Mouse (Mus musculus) forebrain, embryonic 10.5 days (tissue): Measurements from ENCODE around the gene Map7d3. TPM values are rescaled to one million over a fixed set of nuclear protein-coding genes. Genes with fewer than 3 reads are reported as not detected.

Source experiments
- DNase-seq: peaks from one replicate; pipeline ENCODE4 v3.0.0-alpha.2; 2017; ENCODE audit warnings: low spot score; ENCODE audit errors: extremely low spot score
- H3K27ac ChIP-seq: fragments of 300-500 bp; sonication (generic); 2 replicates; pipeline ENCODE4 v1.5.1; 2016; ENCODE audit warnings: mild to moderate bottlenecking
- H3K27me3 ChIP-seq: fragments of 300-500 bp; sonication (generic); 2 replicates; pipeline ENCODE4 v1.6.1; 2016; ENCODE audit warnings: mild to moderate bottlenecking; ENCODE audit not compliant: poor library complexity, severe bottlenecking
- H3K36me3 ChIP-seq: fragments of 300-500 bp; sonication (generic); replicated peaks from 2 replicates; pipeline ENCODE4 v1.6.1; 2016; ENCODE audit warnings: mild to moderate bottlenecking, moderate library complexity
- H3K4me1 ChIP-seq: fragments of 300-500 bp; sonication (generic); 2 replicates; pipeline ENCODE4 v1.6.1; 2016
- H3K4me3 ChIP-seq: fragments of 300-500 bp; sonication (generic); 2 replicates; pipeline ENCODE4 v1.5.1; 2016; ENCODE audit warnings: mild to moderate bottlenecking, moderate library complexity
- H3K9me3 ChIP-seq: fragments of 300-500 bp; sonication (generic); 2 replicates; pipeline ENCODE4 v1.6.1; 2016; ENCODE audit warnings: mild to moderate bottlenecking, moderate library complexity
- WGBS: fragments of 180-500 bp; shearing (Covaris S2); methylation state at CpG from one replicate; pipeline ENCODE4 v1.1.7; 2016; 5-methylcytosine and 5-hydroxymethylcytosine counted together
- polyA plus RNA-seq: library from polyadenylated mRNA; unstranded; fragments of >200 nt; fragmentation: Nextera tagmentation; extraction: Ambion mirVana; gene quantifications from 2 replicates; pipeline ENCODE4 v1.2.1, GENCODE M21; 2016

The Map7d3 gene
- polyA plus RNA-seq, 1 experiment from 2014 or later: 2.8 TPM

DNA sequence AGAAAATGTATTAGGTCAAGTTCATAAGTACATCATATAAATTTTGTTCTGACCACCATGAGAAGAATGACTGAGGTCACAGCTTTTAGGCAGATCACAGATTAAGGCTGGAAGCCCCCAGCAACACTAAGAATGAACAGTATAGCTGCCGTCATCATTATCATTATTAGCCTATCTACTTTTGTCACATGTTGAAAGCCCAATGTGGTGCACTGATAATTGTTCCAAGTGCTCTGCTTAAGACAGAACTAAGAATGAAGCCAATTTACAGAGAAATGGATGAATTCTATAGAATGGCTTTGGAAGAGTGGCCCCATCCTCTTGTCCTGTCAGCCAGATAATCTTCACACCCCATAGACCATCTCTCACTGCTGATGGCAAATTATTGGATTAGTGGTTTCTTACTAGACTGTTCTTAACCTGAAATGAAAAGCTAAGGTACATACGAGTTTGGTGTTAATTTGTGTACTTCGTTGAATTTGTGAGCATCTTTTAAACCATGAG is 61.8 kb downstream of the Map7d3 start:
- H3K9me3 ChIP-seq: no peaks in the 10 kb centered on the region
- no peaks in the 10 kb centered on the region for H3K36me3 ChIP-seq
- no peak for DNase-seq
- H3K27me3 ChIP-seq: no peaks in the 10 kb centered on the region
- no peak overlapping the region for H3K4me3 ChIP-seq
- WGBS: 86% methylated on average over 3 of the region's 3 CpGs
- H3K4me1 ChIP-seq: no peaks in the 10 kb centered on the region
- no peak overlapping the region for H3K27ac ChIP-seq

DNA sequence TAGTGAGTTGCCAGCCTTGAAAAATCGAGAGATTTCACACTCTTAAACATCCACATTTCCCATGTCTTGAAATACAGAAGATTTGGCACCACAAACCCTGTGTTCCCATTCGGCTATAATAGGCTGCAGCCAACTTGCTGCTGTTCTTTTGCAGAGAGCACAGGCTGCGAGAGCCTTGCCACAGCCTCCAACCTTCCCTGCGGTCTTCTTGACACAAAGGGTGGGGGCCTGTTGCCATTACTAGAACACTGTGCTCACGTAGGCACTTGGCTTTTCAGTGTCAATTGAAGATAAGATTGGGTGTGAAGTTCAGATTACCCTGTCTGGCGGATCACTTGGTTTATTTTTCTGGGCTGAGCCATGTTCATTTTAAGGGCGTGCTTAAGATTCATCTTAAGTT is 65.8 kb downstream of the Map7d3 start:
- 85% methylated on average over 7 of the region's 7 CpGs for WGBS
- H3K9me3 ChIP-seq: no peaks in the 10 kb centered on the region
- no peak overlapping the region for H3K27ac ChIP-seq
- no peak for DNase-seq
- H3K36me3 ChIP-seq: 0 out of 2 replicates have a peak, but pooled peaks cover 4% of the 10 kb centered on the region
- no peaks in the 10 kb centered on the region for H3K4me1 ChIP-seq
- H3K4me3 ChIP-seq: no peak overlapping the region
- H3K27me3 ChIP-seq: no peaks in the 10 kb centered on the region

DNA sequence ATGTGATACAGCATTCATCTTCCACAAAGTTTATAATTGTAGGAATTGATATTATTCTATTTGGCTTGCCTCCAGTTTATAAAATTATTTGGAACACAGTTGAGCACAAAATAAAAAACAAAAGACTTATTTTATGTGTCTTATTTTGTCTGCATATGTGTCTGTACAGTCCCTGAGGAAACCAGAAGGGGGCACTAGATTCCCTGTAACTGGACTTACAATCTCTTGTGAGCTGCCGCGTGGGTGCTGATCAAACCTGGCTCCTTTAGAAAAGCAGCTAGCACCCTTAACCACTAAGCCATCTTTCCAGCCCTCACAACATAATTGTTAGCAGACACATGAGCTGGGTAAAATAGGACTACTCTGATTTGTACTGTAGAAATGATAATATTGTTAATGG is 66.5 kb downstream of the Map7d3 start:
- no peak for DNase-seq
- Histone ChIP-seq H3K36me3 (0 out of 2 replicates have a peak, but pooled peaks cover 4% of the 10 kb centered on the region), H3K4me3 (no peak overlapping the region), H3K27me3 (no peaks in the 10 kb centered on the region), H3K4me1 (no peaks in the 10 kb centered on the region), H3K9me3 (no peaks in the 10 kb centered on the region), H3K27ac (no peak overlapping the region)
- whole genome bisulfite sequencing: 61% methylated on average over 2 of the region's 2 CpGs

- Histone ChIP-seq H3K4me1 (no peaks in the 10 kb centered on the region), H3K9me3 (no peaks in the 10 kb centered on the region), H3K36me3 (0 out of 2 replicates have a peak, but pooled peaks cover 4% of the 10 kb centered on the region), H3K27ac (no peak overlapping the region), H3K4me3 (no peak overlapping the region), H3K27me3 (no peaks in the 10 kb centered on the region)
- WGBS: 86% methylated on average over 8 of the region's 8 CpGs
- DNase-seq: no peak
Observed at GRCm38 (mm10) chrX:56753317-56754289, 68.5 kb downstream of the Map7d3 start.

GRCm38 (mm10) chrX:56752144-56752543 is 70.0 kb downstream of the Map7d3 start:
- 81% methylated on average over 6 of the region's 6 CpGs for WGBS
- H3K4me1 ChIP-seq: no peaks in the 10 kb centered on the region
- no peaks in the 10 kb centered on the region for H3K27me3 ChIP-seq
- H3K4me3 ChIP-seq: no peak overlapping the region
- no peak overlapping the region for H3K27ac ChIP-seq
- no peaks in the 10 kb centered on the region for H3K9me3 ChIP-seq
- H3K36me3 ChIP-seq: peaks cover 4% of the 10 kb centered on the region; the same call in 1 of the 2 replicates
- DNase-seq: no peak

GRCm38 (mm10) chrX:56751536-56751935 is 70.6 kb downstream of the Map7d3 start:
- 69% methylated on average over 4 of the region's 4 CpGs for WGBS
- H3K4me3 ChIP-seq: no peak overlapping the region
- H3K27ac ChIP-seq: no peak overlapping the region
- H3K4me1 ChIP-seq: no peaks in the 10 kb centered on the region
- no peak for DNase-seq
- H3K27me3 ChIP-seq: no peaks in the 10 kb centered on the region
- no peaks in the 10 kb centered on the region for H3K9me3 ChIP-seq
- H3K36me3 ChIP-seq: peaks cover 4% of the 10 kb centered on the region; the same call in 1 of the 2 replicates

Other genes starting within 250 kb of the Map7d3 start
- 42.7 and 42.8 TPM in 2 replicates for gene Mmgt1, start 224.3 kb downstream of the Map7d3 start, polyA plus RNA-seq
- 9.3 and 10.2 TPM in 2 replicates for gene Slc9a6, start 212.6 kb downstream of the Map7d3 start, polyA plus RNA-seq
- 81.2 and 88.9 TPM in 2 replicates for gene Fhl1, start 90.5 kb downstream of the Map7d3 start, polyA plus RNA-seq
- not detected in 2 replicates for gene Adgrg4, start 47.8 kb upstream of the Map7d3 start, polyA plus RNA-seq
- not detected in 2 replicates for gene Brs3, start 220.7 kb upstream of the Map7d3 start, polyA plus RNA-seq
- 73.8 and 76.3 TPM in 2 replicates for gene Htatsf1, start 231.3 kb upstream of the Map7d3 start, polyA plus RNA-seq